Mouse (Mus musculus) midbrain, embryonic 16.5 days (tissue): ENCODE measurements at regions not wholly inside any gene's neighbourhood (a gene's known extent, or its start where the extent isn't known, plus 50 kb on each side); places are given as distances from the start of the nearest gene placed in this dataset.

Experiments
- ATAC-seq: fragments of 200-750 bp; cut with Nextera tagmentation; 2 replicates; pipeline ENCODE4 v1.8.0; 2017; ENCODE audit warnings: moderate TSS enrichment
- H3K27ac ChIP-seq: fragments of 300-500 bp; sonication (generic); 2 replicates; pipeline ENCODE4 v1.5.1; 2014; ENCODE audit warnings: mild to moderate bottlenecking, low read length, mixed read lengths
- H3K27me3 ChIP-seq: fragments of 300-500 bp; sonication (generic); 2 replicates; pipeline ENCODE4 v1.6.1; 2014; ENCODE audit warnings: low read depth, low read length, mixed read lengths; ENCODE audit not compliant: control insufficient read depth, insufficient read depth
- H3K36me3 ChIP-seq: fragments of 300-500 bp; sonication (generic); 2 replicates; pipeline ENCODE4 v1.6.1; 2014; ENCODE audit warnings: mild to moderate bottlenecking, low read length, moderate library complexity, mixed read lengths; ENCODE audit not compliant: control insufficient read depth, insufficient read depth
- H3K4me1 ChIP-seq: fragments of 300-500 bp; sonication (generic); 2 replicates; pipeline ENCODE4 v1.6.1; 2014; ENCODE audit warnings: mild to moderate bottlenecking, low read length, mixed read lengths; ENCODE audit not compliant: control insufficient read depth, insufficient read depth
- H3K4me2 ChIP-seq: fragments of 300-500 bp; sonication (generic); 2 replicates; pipeline ENCODE4 v1.6.1; 2014; ENCODE audit warnings: mild to moderate bottlenecking, low read length, mixed read lengths
- H3K4me3 ChIP-seq: fragments of 300-500 bp; sonication (generic); 2 replicates; pipeline ENCODE4 v1.5.1; 2014; ENCODE audit warnings: low read depth, mild to moderate bottlenecking, low read length, moderate library complexity, mixed read lengths
- H3K9ac ChIP-seq: fragments of 300-500 bp; sonication (generic); 2 replicates; pipeline ENCODE4 v1.6.1; 2014; ENCODE audit warnings: low read depth, low read length, mixed read lengths
- H3K9me3 ChIP-seq: fragments of 300-500 bp; sonication (generic); replicated peaks from 2 replicates; pipeline ENCODE4 v1.6.1; 2014; ENCODE audit warnings: mild to moderate bottlenecking, low read length, mixed read lengths; ENCODE audit not compliant: control insufficient read depth, poor library complexity, severe bottlenecking
- WGBS: fragments of 180-500 bp; shearing (Covaris S2); extraction: QIAGEN DNeasy Blood & Tissue Kit; methylation state at CpG from one replicate; pipeline ENCODE4 v1.1.7; 2014; 5-methylcytosine and 5-hydroxymethylcytosine counted together

DNA sequence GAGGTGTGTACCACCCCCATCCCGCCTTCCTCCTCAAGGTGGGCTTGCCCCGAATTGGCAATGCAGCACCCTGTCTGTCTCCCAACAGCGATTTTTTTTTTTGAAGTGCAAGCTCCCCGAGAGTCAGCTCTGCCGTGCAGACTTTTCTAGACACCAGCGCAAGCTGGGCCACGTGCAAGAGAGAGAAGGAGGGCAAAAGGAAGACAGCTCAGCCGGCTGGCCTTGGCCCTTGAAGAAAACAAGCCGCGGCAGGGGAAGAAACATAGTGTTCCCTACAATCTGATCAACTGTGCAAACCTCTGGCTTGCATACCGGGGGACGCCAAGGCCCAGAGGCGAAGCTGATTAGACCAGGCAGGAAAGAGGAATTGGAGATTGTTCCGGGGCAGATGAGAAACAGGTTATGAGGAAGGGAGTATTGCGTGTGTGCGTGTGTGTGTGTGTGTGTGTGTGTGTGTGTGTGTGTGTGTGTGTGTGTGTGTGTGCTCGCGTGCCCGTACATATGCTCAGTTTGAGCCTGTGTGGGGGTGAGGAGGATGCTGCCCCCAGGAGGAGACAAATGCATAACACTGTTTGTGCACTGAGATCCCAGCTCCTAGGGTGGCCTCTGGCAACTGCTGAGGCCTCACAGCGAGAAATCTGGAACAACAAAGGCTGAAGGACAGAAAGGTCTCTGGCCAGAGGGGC lies 83.2 kb upstream of the Zfp648 start:
- ATAC-seq, result no peak
- peaks cover 3% of the 10 kb centered on the region; the same call in 1 of the 2 replicates for H3K4me1 ChIP-seq
- H3K27me3 ChIP-seq, result no peaks in the 10 kb centered on the region
- no peaks in the 10 kb centered on the region for H3K9me3 ChIP-seq
- 0 out of 2 replicates have a peak overlapping the region, but pooled peaks have one; percentile 19 for H3K27ac ChIP-seq
- 45% methylated on average over 20 of the region's 20 CpGs for WGBS
- no peak overlapping the region for H3K4me3 ChIP-seq
- peak overlapping the region; percentile 37 for H3K4me2 ChIP-seq
- H3K36me3 ChIP-seq, result no peaks in the 10 kb centered on the region
- no peak overlapping the region for H3K9ac ChIP-seq

DNA sequence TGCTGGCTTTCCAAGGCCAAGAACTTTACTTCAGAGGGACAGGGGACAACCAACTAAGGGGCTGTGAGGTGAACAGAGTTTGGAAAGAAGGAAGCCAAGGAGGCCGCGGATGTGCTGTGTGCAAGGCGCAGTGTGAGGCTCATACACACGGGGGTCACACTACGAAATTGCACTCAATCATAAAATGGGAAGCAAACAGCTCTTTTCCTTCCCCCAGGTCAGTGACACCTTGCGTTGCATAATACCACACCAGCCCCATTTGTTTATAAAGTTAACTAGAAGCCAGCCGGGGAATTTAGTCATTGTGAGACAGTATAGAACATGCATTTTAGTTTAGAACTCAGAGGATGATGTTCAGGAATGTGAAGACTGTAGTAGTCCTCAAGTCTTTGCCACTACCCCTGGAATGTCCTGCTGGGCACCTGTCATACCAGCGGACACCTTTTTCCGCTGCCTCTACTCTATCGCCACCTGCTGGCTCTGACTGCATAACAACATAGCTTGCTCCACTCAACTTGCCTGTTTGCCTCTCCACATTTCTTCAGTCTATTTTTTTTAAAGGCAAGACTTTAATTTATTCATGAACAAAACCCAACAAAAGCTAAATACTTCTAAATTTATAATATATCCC lies 82.5 kb upstream of the Zfp648 start:
- Histone ChIP-seq H3K9me3 (no peaks in the 10 kb centered on the region), H3K4me1 (peaks cover 3% of the 10 kb centered on the region; the same call in 1 of the 2 replicates), H3K27ac (0 out of 2 replicates have a peak overlapping the region, but pooled peaks have one; percentile 5), H3K4me3 (no peak overlapping the region), H3K27me3 (no peaks in the 10 kb centered on the region), H3K4me2 (no peak overlapping the region), H3K9ac (no peak overlapping the region), H3K36me3 (no peaks in the 10 kb centered on the region)
- 0 out of 2 replicates have a peak, but pooled peaks have one; percentile 28 for ATAC-seq
- WGBS, result 51% methylated on average over 10 of the region's 10 CpGs

DNA sequence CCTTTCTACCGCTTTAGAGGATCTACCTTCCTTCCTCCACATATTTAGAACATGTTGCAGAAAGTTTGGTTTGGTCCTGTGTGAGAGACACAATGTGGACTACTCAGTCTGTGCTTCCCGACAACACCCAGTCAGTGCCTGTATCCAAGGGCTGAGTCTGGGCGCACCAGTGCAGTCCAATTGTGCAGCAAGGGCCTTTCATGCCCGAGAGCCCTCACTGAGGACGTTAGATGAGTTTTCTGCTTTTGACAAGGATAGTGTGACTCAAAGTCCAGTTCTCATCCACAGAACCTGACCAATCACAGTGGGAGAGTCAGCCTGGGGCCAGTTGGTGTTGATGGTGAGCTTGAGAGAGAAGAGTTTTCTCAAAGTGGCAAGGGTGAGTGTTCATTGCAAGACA lies 81.4 kb upstream of the Zfp648 start:
- no peaks in the 10 kb centered on the region for H3K36me3 ChIP-seq
- WGBS, result 86% methylated on average over 5 of the region's 5 CpGs
- no peaks in the 10 kb centered on the region for H3K9me3 ChIP-seq
- no peak for ATAC-seq
- no peak overlapping the region for H3K9ac ChIP-seq
- H3K4me3 ChIP-seq, result no peak overlapping the region
- no peak overlapping the region for H3K27ac ChIP-seq
- H3K27me3 ChIP-seq, result no peaks in the 10 kb centered on the region
- H3K4me1 ChIP-seq, result peaks cover 3% of the 10 kb centered on the region; the same call in 1 of the 2 replicates
- H3K4me2 ChIP-seq, result no peak overlapping the region

DNA sequence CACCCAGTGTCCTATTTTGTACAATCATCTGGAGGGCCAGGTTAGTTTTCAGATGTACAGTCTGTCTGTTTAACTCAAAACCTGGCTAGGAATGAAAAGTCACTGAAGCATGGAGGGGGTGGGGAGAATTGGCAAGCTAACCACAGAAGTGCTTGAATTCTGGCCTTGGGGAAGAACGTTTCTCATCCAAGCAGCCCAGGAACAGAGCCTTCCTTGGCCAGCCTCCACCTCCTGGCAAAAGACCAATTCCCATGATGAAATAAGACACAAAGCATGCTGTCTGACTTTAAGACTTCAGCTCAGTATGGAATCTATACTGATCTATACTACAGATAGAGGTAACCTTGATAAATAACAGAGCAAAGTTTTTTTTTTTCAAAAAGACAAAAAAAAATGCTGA lies 80.3 kb upstream of the Zfp648 start:
- no peak overlapping the region for H3K9ac ChIP-seq
- 37% methylated on average over 1 of the region's 1 CpGs for WGBS
- H3K27me3 ChIP-seq, result no peaks in the 10 kb centered on the region
- no peak for ATAC-seq
- peaks cover 3% of the 10 kb centered on the region; the same call in 1 of the 2 replicates for H3K4me1 ChIP-seq
- no peak overlapping the region for H3K4me3 ChIP-seq
- H3K9me3 ChIP-seq, result no peaks in the 10 kb centered on the region
- H3K27ac ChIP-seq, result no peak overlapping the region
- no peak overlapping the region for H3K4me2 ChIP-seq
- no peaks in the 10 kb centered on the region for H3K36me3 ChIP-seq

DNA sequence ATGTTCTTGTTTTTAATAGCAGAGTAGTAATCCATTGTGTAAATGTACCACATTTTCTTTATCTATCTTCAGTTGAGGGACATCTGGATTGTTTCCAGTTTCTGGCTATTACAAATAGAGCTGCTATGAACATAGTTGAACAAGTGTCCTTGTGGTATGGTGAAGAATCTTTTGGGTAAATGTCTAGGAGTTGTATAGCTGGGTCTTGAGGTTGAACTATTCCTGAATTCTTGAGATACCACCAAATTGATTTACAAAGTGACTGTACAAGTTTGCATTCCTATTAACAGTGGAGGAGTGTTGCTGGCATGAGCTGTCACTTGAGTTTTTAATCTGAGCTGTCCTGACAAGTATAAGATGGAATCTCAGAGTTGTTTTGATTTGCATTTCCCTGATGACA lies 76.0 kb upstream of the Zfp648 start:
- no peak overlapping the region for H3K4me2 ChIP-seq
- ATAC-seq, result no peak
- H3K9ac ChIP-seq, result no peak overlapping the region
- H3K4me3 ChIP-seq, result no peak overlapping the region
- no peak overlapping the region for H3K27ac ChIP-seq
- H3K27me3 ChIP-seq, result no peaks in the 10 kb centered on the region
- no peaks in the 10 kb centered on the region for H3K9me3 ChIP-seq
- no peaks in the 10 kb centered on the region for H3K4me1 ChIP-seq
- no peaks in the 10 kb centered on the region for H3K36me3 ChIP-seq

DNA sequence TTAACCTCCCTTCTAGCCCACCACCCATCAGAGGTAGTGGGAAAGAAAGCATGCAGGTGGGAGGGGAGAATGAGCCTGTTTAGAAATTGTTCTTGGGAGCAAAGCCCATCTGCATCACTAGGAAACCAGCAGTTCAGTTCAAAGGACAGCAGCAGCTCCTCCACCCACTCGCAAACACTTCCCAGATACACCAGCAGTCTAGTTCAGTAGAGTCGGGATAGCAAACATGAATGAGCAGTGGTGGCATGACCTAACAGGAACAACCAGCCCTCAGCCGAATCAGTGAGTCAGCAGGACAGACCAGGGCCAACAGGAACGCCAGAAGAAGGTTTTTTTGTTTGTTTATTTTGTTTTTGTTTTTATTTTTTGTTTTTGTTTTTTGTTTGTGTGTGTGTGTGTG lies 74.5 kb upstream of the Zfp648 start:
- H3K4me1 ChIP-seq, result no peaks in the 10 kb centered on the region
- no peak for ATAC-seq
- no peak overlapping the region for H3K4me2 ChIP-seq
- no peaks in the 10 kb centered on the region for H3K36me3 ChIP-seq
- H3K9me3 ChIP-seq, result no peaks in the 10 kb centered on the region
- no peak overlapping the region for H3K4me3 ChIP-seq
- WGBS, result 83% methylated on average over 4 of the region's 4 CpGs
- no peak overlapping the region for H3K9ac ChIP-seq
- H3K27me3 ChIP-seq, result no peaks in the 10 kb centered on the region
- no peak overlapping the region for H3K27ac ChIP-seq

DNA sequence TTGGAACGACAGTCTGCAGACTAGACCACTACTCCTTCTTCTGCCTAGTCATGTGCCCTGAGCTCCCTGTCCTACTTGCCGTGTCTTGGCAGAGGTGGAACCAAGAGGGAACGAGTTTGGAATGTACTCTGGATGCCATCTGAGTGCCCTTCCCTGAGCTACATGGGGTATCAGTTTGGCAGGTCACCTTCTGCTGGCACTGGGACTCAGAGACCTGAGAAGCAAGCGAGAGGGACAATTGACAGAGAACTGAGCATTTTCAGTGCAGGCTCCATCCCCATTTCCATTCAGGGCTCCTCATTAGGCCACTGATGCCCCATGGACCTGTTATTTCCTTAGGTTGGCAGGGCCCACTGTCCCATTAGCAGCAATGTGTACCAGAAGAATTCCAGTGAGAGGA lies 61.5 kb upstream of the Zfp648 start:
- Histone ChIP-seq H3K36me3 (no peaks in the 10 kb centered on the region), H3K4me2 (no peak overlapping the region), H3K9me3 (no peaks in the 10 kb centered on the region), H3K4me1 (no peaks in the 10 kb centered on the region), H3K4me3 (no peak overlapping the region), H3K27me3 (no peaks in the 10 kb centered on the region), H3K9ac (no peak overlapping the region), H3K27ac (no peak overlapping the region)
- 73% methylated on average over 4 of the region's 4 CpGs for WGBS
- no peak for ATAC-seq

DNA sequence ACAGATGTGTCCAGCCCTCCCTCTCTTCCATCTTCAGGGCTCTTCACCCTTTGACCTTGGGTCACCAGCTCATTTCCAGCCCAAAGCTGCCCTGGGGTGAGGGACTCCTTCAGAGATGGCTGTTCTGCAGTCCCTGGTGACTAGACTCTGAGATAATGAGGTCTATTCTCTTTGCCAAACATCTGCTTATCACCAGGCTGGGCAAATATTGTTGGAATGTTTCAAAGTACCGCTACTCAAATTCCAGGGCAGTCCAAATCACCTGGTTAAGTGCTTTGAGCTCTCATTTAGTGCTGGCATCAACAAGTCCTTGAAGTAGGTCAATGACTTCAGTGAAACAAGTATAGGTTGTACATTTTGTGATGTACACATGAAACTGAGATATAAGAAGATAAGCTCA lies 57.3 kb upstream of the Zfp648 start:
- no peak for ATAC-seq
- no peaks in the 10 kb centered on the region for H3K27me3 ChIP-seq
- no peaks in the 10 kb centered on the region for H3K4me1 ChIP-seq
- H3K36me3 ChIP-seq, result no peaks in the 10 kb centered on the region
- H3K27ac ChIP-seq, result no peak overlapping the region
- no peak overlapping the region for H3K4me2 ChIP-seq
- no peak overlapping the region for H3K9ac ChIP-seq
- 70% methylated on average over 1 of the region's 1 CpGs for WGBS
- no peak overlapping the region for H3K4me3 ChIP-seq
- H3K9me3 ChIP-seq, result no peaks in the 10 kb centered on the region

DNA sequence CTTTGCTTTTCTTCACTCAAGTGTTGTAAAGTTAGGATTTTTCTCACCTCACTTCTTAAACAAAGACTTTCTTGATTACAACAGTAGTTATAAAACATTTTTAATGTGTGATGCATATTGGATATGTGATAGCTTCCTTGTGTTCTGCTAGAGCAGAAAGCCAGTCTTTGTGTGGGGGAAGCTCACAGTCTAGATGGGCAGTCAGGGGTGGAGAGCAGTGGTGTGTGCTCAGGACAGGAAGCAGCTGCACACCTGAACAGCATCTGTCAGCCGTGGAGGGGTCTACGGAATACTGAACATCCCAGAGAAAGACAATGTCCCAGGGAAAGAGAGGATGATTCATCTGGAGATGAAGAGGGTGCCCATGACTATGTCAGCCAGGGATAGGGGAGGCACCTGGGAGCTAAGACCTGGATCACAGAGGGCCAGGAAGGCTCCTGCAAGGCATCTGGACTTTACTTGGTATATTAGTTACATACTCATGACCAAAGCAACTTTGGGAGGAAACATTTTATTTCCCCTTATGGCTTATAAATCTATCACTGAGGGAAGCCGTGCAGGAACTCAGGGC lies 53.9 kb upstream of the Zfp648 start:
- no peak overlapping the region for H3K9ac ChIP-seq
- no peak overlapping the region for H3K27ac ChIP-seq
- WGBS, result 84% methylated on average over 3 of the region's 3 CpGs
- no peak overlapping the region for H3K4me3 ChIP-seq
- no peaks in the 10 kb centered on the region for H3K27me3 ChIP-seq
- H3K36me3 ChIP-seq, result no peaks in the 10 kb centered on the region
- H3K4me1 ChIP-seq, result peaks cover 6% of the 10 kb centered on the region; the same call in 1 of the 2 replicates
- no peak for ATAC-seq
- no peaks in the 10 kb centered on the region for H3K9me3 ChIP-seq
- no peak overlapping the region for H3K4me2 ChIP-seq
